ENCODE assay signal across 10 mouse cellular contexts in the genomic region with DNA sequence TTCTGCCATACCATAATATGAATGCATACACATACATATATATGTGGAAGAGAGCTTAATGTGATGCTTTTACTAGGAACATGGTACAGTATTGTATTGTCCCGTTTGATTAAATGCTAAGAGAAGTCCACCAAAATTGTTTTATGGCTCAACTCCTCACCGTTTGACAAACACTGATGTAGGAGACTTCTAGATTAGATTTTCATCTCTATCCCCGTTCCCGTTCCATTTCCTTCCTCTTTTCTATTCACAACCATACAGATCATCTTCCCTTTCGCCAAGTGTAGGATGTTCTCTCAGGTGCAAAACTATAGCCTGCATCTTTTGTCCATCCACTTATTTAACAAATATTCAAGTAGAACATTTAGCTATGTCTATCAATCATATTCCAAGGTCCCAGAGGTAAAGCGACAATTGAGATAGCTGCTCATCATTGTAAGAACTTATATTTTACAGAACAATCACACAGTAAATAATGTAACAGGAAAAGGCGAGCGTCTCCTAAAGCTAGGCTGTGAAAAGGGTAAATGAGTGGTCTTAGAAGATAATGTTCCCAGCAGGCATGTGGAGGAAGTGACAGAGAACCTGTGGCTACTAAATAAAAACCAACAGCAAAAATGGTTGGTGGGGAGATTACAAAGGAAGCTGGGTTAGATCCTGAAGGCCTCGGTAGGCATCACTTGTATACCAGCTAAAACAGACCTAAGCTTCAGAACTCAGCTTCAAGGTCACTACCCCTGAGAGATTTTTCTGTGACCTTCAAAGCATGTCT.
"Had no signal": no experiment of that assay in that cellular context is flagged by ENCODE, and none has a peak within 500 bp of the region (broad histone marks: within the 10 kb centered on the region; RNA-seq: fewer than 3 reads in every experiment).

No protein-coding gene starts in this region.

- H3K4me1 ChIP-seq: limb, embryonic 15.5 days; midbrain, embryonic 13.5 days had no signal

- H3K27ac ChIP-seq: left cerebral cortex, adult 2 months; limb, embryonic 15.5 days; liver, embryonic 13.5 days; midbrain, embryonic 13.5 days; stomach, postnatal 0 days had no signal

- H3K36me3 ChIP-seq: limb, embryonic 15.5 days; liver, embryonic 13.5 days; midbrain, embryonic 13.5 days had no signal

- DNase-seq: kidney, adult 11 months; kidney, postnatal 14 days; liver, embryonic 13.5 days; lung, adult 18-20 months; right cerebral cortex, adult 18-20 months; right cerebral cortex, postnatal 25 days had no signal

- H3K4me3 ChIP-seq: left cerebral cortex, adult 2 months; limb, embryonic 15.5 days; liver, embryonic 13.5 days; midbrain, embryonic 13.5 days had no signal

- ATAC-seq: midbrain, embryonic 13.5 days had no signal
